Mouse (Mus musculus) embryonic facial prominence, embryonic 14.5 days (tissue): ENCODE measurements at regions not wholly inside any gene's neighbourhood (a gene's known extent, or its start where the extent isn't known, plus 50 kb on each side); places are given as distances from the start of the nearest gene placed in this dataset.

Experiments used
- ATAC-seq: fragments of 200-750 bp; cut with Nextera tagmentation; 2 replicates; pipeline ENCODE4 v1.8.0; 2017; ENCODE audit warnings: low read depth, moderate number of reproducible peaks, moderate TSS enrichment
- DNase-seq: peaks from one replicate; pipeline ENCODE4 v3.0.0-alpha.2; 2015; ENCODE audit warnings: low spot score
- H3K27ac ChIP-seq: fragments of 300-500 bp; sonication (generic); replicated peaks from 2 replicates; pipeline ENCODE4 v1.5.1; 2014; ENCODE audit warnings: low read depth, mild to moderate bottlenecking, low read length, moderate library complexity
- H3K27me3 ChIP-seq: fragments of 300-500 bp; sonication (generic); replicated peaks from 2 replicates; pipeline ENCODE4 v1.6.1; 2014; ENCODE audit warnings: low read length; ENCODE audit not compliant: control insufficient read depth, insufficient read depth
- H3K36me3 ChIP-seq: fragments of 300-500 bp; sonication (generic); 2 replicates; pipeline ENCODE4 v1.6.1; 2014; ENCODE audit warnings: low read length, mixed read lengths; ENCODE audit not compliant: control insufficient read depth, insufficient read depth
- H3K4me1 ChIP-seq: fragments of 300-500 bp; sonication (generic); 2 replicates; pipeline ENCODE4 v1.6.1; 2014; ENCODE audit warnings: antibody characterized with exemption, low read length; ENCODE audit not compliant: control insufficient read depth, insufficient read depth
- H3K4me2 ChIP-seq: fragments of 300-500 bp; sonication (generic); 2 replicates; pipeline ENCODE4 v1.6.1; 2014; ENCODE audit warnings: low read depth, mild to moderate bottlenecking, low read length, moderate library complexity, mixed read lengths
- H3K4me3 ChIP-seq: fragments of 300-500 bp; sonication (generic); 2 replicates; pipeline ENCODE4 v1.5.1; 2014; ENCODE audit warnings: low read depth, mild to moderate bottlenecking, low read length
- H3K9ac ChIP-seq: fragments of 300-500 bp; sonication (generic); 2 replicates; pipeline ENCODE4 v1.6.1; 2014; ENCODE audit warnings: low read depth, mild to moderate bottlenecking, low read length, moderate library complexity, mixed read lengths
- H3K9me3 ChIP-seq: fragments of 300-500 bp; sonication (generic); 2 replicates; pipeline ENCODE4 v1.6.1; 2016; ENCODE audit warnings: low read length; ENCODE audit not compliant: control insufficient read depth
- WGBS: fragments of 180-500 bp; shearing (Covaris S2); extraction: QIAGEN DNeasy Blood & Tissue Kit; methylation state at CpG from one replicate; pipeline ENCODE4 v1.1.7; 2014; 5-methylcytosine and 5-hydroxymethylcytosine counted together

DNA sequence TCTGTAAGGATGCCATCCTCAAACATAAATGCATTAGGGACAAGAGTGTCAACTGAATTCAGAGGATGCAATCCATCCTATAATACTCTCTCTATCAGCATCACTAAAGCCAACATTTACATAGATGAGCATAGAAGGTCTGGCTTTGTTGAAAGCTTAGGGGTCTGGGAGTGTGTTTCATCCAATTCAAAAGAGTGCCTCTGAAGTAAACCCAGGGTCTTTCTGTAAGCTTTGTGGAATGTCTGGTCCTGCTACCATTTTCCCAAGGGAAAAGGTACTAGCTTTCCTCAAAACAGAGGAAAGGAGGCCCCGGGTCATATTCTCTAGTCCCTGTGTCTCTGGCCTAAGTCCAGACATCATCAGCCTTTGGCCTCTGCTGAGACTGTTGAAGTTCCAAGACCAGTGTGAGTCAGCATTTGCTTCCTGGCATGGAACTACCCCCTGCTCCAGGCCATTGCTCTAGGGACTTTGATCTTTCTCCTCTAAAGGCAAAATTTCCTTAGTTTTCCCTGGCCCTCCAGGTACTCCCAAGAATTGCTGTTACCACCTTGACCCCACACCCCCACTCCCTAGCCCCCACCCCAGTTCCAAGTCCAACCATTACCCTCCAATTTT, 280.0 kb upstream of the Jarid2 start:
- 63% methylated on average over 1 of the region's 1 CpGs for WGBS
- Histone ChIP-seq H3K27ac (no peak overlapping the region), H3K4me2 (no peak overlapping the region), H3K36me3 (no peaks in the 10 kb centered on the region), H3K4me1 (peaks cover 6% of the 10 kb centered on the region), H3K27me3 (no peaks in the 10 kb centered on the region), H3K9ac (no peak overlapping the region), H3K9me3 (0 out of 2 replicates have a peak, but pooled peaks cover 7% of the 10 kb centered on the region), H3K4me3 (no peak overlapping the region)
- no peak for ATAC-seq
- no peak for DNase-seq

DNA sequence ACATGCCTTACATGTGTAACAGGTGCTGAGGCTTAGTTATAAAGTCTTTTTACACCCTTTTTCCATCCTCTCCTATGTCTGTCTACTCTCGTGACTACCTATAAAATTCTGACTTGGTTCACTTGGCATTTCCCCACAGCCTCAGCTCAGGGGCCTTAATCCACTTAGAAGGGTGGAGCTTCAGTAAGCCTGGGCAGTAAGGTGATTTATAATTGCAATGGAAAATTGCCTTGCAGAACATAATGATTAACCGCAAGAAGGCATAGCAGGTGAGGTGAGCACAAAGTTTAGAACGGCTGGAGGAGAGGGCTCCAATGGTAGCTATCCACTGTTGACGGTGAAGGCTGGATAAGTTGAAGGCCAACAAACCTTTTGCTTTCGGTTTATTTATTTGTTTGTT, 278.1 kb upstream of the Jarid2 start:
- DNase-seq (no peak), ATAC-seq (no peak)
- H3K9me3 ChIP-seq = 0 out of 2 replicates have a peak, but pooled peaks cover 7% of the 10 kb centered on the region
- H3K36me3 ChIP-seq = no peaks in the 10 kb centered on the region
- H3K27ac ChIP-seq = no peak overlapping the region
- WGBS = 84% methylated on average over 5 of the region's 5 CpGs
- peaks cover 6% of the 10 kb centered on the region for H3K4me1 ChIP-seq
- H3K4me3 ChIP-seq = no peak overlapping the region
- H3K27me3 ChIP-seq = no peaks in the 10 kb centered on the region
- no peak overlapping the region for H3K4me2 ChIP-seq
- no peak overlapping the region for H3K9ac ChIP-seq

DNA sequence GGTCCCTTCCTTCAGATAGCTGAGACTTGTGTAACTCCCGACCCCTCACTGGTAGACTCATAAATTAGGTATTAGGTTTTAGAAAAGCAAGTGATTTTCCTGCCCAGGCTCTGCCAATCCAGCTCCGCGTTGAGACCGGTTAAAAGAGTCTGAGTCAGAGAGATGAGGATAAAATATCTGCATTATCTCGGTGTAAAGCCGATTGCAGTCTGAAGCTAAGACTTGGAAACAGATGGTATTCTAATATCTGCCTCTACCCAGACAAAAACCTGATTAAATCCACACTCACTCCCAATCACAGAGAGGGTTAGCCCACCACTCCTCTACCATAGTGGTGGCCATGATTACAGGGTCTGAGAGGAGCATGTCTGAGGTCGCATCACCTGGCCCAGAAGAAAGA, 276.1 kb upstream of the Jarid2 start:
- H3K4me1 ChIP-seq = peaks cover 6% of the 10 kb centered on the region
- DNase-seq = no peak
- no peak overlapping the region for H3K27ac ChIP-seq
- H3K4me2 ChIP-seq = no peak overlapping the region
- no peak overlapping the region for H3K4me3 ChIP-seq
- H3K27me3 ChIP-seq = no peaks in the 10 kb centered on the region
- no peak for ATAC-seq
- 57% methylated on average over 7 of the region's 7 CpGs for WGBS
- H3K9ac ChIP-seq = no peak overlapping the region
- 0 out of 2 replicates have a peak, but pooled peaks cover 9% of the 10 kb centered on the region for H3K9me3 ChIP-seq
- H3K36me3 ChIP-seq = no peaks in the 10 kb centered on the region

DNA sequence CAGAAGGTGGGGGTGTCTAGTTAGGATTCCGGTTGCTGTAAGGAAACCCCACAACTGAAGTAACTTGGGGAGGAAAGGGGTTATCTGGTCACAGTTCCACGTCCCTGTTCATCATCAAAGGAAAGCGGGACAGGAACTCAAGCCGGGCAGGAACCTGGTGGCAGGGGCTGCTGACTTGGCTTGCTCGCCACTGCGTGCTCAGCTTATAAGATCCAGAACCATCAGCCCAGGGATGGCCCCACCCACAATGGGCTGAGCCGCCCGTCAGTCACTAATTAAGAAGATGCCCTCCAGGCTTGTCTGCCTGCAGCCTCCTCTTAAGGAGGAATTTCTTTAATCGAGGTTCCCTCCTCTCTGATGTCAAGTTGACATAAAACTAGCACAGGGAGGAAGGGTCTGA, 275.1 kb upstream of the Jarid2 start:
- Histone ChIP-seq H3K4me2 (peak overlapping the region; percentile 21; the same call in 1 of the 2 replicates), H3K27me3 (no peaks in the 10 kb centered on the region), H3K9ac (no peak overlapping the region), H3K4me3 (no peak overlapping the region), H3K36me3 (no peaks in the 10 kb centered on the region), H3K4me1 (peaks cover 6% of the 10 kb centered on the region), H3K27ac (no peak overlapping the region), H3K9me3 (0 out of 2 replicates have a peak, but pooled peaks cover 5% of the 10 kb centered on the region)
- 25% methylated on average over 7 of the region's 9 CpGs for WGBS
- ATAC-seq (no peak), DNase-seq (peak; percentile 45)

DNA sequence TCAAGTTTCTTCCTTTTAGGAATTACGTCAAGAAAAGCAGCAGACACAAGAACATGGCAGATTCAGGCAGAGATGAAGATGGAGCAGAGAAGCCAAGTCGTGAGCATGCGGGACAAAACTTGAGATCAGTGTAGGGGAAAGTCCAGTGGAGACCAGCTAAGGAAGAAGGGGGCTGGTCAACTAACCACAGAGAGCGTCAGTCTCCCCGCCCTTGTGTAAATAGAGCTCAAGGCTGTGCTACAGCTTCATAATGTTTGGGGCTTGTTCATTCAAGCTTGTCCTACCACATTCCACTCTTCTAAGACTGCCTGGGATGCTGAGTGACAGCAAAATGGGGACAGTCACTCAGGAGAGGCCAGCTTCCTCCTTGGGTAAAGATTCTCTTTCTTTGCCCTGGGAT, 274.1 kb upstream of the Jarid2 start:
- H3K9me3 ChIP-seq = 0 out of 2 replicates have a peak, but pooled peaks cover 5% of the 10 kb centered on the region

DNA sequence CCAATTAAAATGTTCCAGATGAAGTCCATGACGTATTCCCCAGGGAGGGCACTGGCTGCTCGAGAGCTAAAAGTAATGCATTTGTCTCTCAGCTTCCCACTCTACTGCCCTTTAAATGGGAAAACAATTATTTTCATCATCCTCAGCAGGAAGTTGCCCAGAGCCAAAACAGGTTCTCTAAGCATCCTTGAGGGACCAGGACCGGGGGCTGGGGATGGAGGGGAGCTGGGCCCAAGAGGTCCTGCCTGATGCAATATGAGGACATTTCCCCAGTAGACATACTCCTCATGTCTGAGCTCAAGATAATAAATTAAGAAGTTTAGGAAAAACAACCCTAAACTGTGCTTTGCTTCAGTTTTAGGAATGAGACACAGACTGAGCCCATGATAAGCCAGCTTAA, 270.5 kb upstream of the Jarid2 start:
- Histone ChIP-seq H3K4me2 (no peak overlapping the region), H3K9me3 (0 out of 2 replicates have a peak, but pooled peaks cover 5% of the 10 kb centered on the region), H3K4me3 (no peak overlapping the region), H3K27me3 (no peaks in the 10 kb centered on the region), H3K4me1 (peaks cover 6% of the 10 kb centered on the region), H3K27ac (no peak overlapping the region), H3K9ac (no peak overlapping the region), H3K36me3 (no peaks in the 10 kb centered on the region)
- ATAC-seq (peak; percentile 53; the same call in 1 of the 2 replicates), DNase-seq (no peak)
- 58% methylated on average over 3 of the region's 3 CpGs for WGBS

More for the DNA sequence above, 274.1 kb upstream of the Jarid2 start:
- peak; percentile 47 for DNase-seq
- 72% methylated on average over 5 of the region's 5 CpGs for WGBS
- Histone ChIP-seq H3K4me1 (peaks cover 6% of the 10 kb centered on the region), H3K4me3 (no peak overlapping the region), H3K36me3 (no peaks in the 10 kb centered on the region), H3K27me3 (no peaks in the 10 kb centered on the region), H3K4me2 (no peak overlapping the region), H3K27ac (no peak overlapping the region), H3K9ac (no peak overlapping the region)
- ATAC-seq = peak; percentile 63; the same call in 1 of the 2 replicates

DNA sequence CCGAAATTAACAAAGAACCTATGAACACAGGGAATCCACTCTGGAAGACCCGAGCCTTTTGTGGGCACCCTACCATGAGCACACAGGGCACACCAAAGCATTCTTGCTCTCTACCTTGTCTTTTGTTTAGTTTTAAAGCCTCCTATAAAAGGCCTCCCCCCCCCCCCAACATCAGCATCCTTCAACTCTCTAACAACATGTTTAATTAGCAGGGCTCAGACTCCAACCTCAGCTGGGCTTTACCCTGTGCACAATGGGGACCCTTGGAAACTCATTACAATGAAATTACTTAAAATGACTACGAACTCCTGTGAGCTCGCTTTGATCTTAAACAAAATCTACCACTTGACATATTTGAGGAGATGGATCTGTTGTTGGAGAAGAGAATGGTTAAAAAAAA, 270.1 kb upstream of the Jarid2 start:
- WGBS = 64% methylated on average over 4 of the region's 4 CpGs
- Histone ChIP-seq H3K9me3 (0 out of 2 replicates have a peak, but pooled peaks cover 5% of the 10 kb centered on the region), H3K4me2 (no peak overlapping the region), H3K4me3 (no peak overlapping the region), H3K36me3 (no peaks in the 10 kb centered on the region), H3K27me3 (no peaks in the 10 kb centered on the region), H3K9ac (no peak overlapping the region), H3K4me1 (peaks cover 2% of the 10 kb centered on the region), H3K27ac (no peak overlapping the region)
- ATAC-seq (0 out of 2 replicates have a peak, but pooled peaks have one; percentile 18), DNase-seq (no peak)

DNA sequence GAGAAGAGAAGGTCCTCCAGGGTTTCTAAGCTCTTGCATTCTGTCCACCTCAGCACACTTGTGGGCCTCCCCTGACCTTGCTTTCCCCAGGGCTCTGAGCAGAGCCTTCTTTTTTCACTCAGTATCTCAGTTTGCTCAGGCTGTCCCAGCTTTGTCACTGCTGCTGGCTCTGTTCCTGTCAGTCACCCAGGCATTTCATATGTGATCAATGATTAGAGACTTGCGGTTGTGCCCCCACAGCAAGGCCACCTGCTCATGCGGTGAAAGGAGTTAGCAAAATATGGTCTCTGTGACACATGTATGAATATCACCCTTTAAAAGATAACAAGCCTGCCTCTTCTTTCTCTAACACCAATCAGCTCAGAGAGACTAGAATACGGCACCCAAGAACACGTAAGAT, 265.6 kb upstream of the Jarid2 start:
- DNase-seq (no peak), ATAC-seq (no peak)
- Histone ChIP-seq H3K36me3 (no peaks in the 10 kb centered on the region), H3K9me3 (no peaks in the 10 kb centered on the region), H3K27me3 (no peaks in the 10 kb centered on the region), H3K4me1 (no peaks in the 10 kb centered on the region), H3K4me2 (no peak overlapping the region), H3K27ac (no peak overlapping the region), H3K9ac (no peak overlapping the region), H3K4me3 (no peak overlapping the region)
- WGBS = 94% methylated on average over 4 of the region's 4 CpGs

DNA sequence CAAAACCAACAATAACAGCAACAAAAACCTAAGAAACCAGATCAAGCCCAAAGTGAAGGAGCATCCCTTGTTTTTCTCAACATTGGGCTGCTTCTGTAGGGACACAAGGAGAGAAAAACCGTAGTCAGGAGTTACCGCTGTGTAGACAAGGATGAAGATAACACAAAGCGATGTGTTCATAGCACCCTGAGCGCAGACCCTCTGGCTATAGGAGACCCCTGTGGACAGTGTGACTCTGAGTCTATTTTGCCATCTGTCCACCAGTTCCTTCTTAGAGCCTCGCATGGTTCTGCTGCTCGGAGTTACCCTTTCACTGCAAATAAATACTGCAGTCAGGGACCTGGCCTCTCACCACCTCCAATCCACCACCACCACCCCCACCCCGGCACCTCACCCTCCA, 263.7 kb upstream of the Jarid2 start:
- no peak overlapping the region for H3K4me3 ChIP-seq

More for the DNA sequence above, 263.7 kb upstream of the Jarid2 start:
- Histone ChIP-seq H3K4me1 (no peaks in the 10 kb centered on the region), H3K27me3 (no peaks in the 10 kb centered on the region), H3K4me2 (no peak overlapping the region), H3K36me3 (no peaks in the 10 kb centered on the region), H3K27ac (no peak overlapping the region), H3K9ac (no peak overlapping the region), H3K9me3 (no peaks in the 10 kb centered on the region)
- ATAC-seq = no peak
- WGBS = 72% methylated on average over 7 of the region's 7 CpGs
- DNase-seq = no peak
